Mouse (Mus musculus): ENCODE measurements around the gene Tmem214.

- no peak for TF ChIP-seq CTCF (IDR thresholded peaks at IDR 0.05; ENCODE audit: control insufficient read depth, insufficient read depth, insufficient read length)
- no peak for TF ChIP-seq MYOG (IDR thresholded peaks at IDR 0.05; ENCODE audit: control insufficient read depth, extremely low read depth, insufficient read length)
- TF ChIP-seq USF1 (IDR thresholded peaks at IDR 0.05; ENCODE audit: low read depth): no peak
- no peak for TF ChIP-seq MYOD1 (IDR thresholded peaks at IDR 0.05; ENCODE audit: control insufficient read depth, insufficient read length, low read depth)
- TF ChIP-seq MAX (IDR thresholded peaks at IDR 0.05): no peak
These were observed 18.9 kb downstream of the Tmem214 start for GRCm38 (mm10) chr5:30886731-30887130.
